Mouse (Mus musculus) spleen, adult 12 weeks (tissue): Measurements from ENCODE around the gene Gramd2.
"Not testable (repeated sequence)": the region's sequence is repeated elsewhere in the genome, so short reads cannot be mapped to it uniquely, and the experiment has no call there.

Experiments used
- DNase-seq: peaks from one replicate; pipeline ENCODE4 v3.0.0; 2022; ENCODE audit warnings: low spot score

Gramd2 gene

GRCm38 (mm10) chr9:59723096-59723657 lies 43.2 kb downstream of the Gramd2 start:
- DNase-seq, result peak; percentile 22

DNA sequence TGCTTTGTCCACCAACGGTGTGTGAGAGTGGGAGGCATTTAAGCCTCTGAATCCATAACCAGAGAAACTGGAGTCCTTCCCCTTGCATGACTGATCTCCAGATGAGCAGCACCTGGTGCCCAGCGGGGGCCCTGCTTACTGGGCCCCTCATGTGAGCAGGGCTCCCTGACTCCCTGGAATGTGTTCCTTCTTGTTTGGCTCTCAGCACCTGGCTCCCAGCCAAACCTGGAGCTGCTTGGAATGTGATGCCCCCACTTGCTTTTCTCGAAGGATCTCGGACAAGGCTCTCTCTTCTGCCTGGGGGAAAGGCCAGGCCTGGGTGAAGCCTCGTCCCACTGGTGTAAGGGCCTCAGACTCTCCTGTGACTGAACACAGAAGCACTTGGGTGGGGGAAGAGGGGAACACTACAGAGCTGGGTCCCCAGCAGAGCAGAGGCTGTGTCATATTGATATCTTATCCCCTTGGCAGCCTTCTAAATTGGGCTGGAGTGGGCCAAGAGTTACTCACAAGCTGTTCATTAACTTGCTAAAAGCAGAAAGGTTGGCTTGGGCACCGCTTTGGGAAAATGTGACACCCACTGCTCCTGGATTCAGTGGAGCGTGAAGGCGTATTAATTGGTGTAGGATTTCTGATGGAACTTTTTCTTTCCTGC lies 44.0 kb downstream of the Gramd2 start:
- no peak for DNase-seq

GRCm38 (mm10) chr9:59725515-59725914 lies 45.6 kb downstream of the Gramd2 start:
- no peak for DNase-seq

DNA sequence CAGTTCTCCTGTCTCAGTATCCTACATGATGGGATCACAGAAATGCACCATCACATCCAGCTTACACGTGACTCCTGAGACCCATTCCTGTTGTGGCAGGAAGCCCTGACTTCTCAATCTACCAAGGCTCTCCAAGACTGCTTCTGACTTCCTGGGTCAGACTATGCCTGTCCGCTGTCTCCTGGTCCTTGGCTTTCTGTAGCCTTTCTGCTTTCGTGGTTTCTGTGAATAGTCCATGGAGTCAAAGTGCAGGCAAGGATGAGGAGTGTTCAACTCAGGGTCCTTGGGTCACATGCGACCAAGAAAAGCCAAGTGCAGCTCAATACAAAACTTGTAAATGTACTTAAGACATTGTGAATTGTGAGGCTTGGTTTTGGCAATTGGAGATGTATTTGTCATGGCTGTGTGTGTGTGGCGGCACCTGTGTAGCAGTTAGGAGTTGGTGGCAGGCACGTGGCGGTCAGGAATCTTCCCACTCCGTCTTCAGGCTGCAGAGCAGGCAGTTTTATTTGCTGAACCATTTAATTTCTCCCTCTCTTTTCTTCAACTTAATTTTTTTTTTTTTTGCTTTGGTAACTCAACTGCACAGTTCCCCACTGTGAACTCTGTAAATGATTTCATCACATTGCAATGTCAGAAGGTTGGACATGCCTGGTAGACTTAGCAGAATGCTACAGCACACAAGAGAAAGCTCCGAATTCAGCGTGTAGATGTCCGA lies 47.8 kb downstream of the Gramd2 start:
- DNase-seq, result no peak

- DNase-seq, result no peak
These were observed 51.2 kb downstream of the Gramd2 start for GRCm38 (mm10) chr9:59731136-59731535.

DNA sequence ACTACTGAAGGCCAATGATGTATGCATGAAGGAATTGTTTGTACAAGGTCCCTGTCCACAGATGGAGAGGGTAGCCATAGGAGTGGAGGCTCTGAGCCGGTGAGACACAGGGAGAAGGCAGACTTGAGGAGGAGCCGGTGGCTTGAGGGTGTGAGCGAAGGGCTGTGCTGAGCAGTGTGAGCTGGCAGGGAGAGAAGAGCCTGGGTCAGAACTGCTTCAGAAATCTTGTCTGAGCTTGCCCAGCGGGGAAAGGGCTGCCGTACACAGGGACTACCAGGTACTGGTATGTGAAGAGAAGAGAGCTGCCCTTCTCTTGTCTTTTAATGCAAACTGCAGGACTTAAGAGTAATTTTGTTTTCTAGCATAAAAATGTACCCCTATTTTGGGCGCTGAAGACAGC lies 53.1 kb downstream of the Gramd2 start:
- DNase-seq, result no peak

GRCm38 (mm10) chr9:59735394-59735793 lies 55.5 kb downstream of the Gramd2 start:
- no peak for DNase-seq

- no peak for DNase-seq
These were observed 60.6 kb downstream of the Gramd2 start for GRCm38 (mm10) chr9:59740593-59740992.

DNA sequence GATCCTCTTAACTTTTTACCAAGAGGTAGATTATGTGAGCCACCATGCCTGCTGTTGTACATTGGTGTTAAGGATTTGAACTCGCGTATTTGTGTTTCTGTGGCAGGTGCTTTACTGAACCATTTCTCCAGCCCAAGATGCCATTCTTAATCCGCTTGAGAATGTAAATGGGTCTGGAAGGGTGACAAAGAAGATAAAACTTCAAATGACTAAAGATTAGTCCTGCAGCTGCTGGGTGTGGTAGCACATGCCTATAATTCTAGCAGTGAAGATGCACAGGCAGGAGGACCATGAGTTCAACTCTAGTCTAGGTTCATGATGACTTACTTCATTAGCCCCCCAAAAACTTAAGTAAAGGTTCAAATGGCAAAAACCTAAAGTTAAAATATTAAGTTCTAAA lies 64.0 kb downstream of the Gramd2 start:
- no peak for DNase-seq

- DNase-seq, result no peak
These were observed 68.4 kb downstream of the Gramd2 start for GRCm38 (mm10) chr9:59748387-59748786.

- DNase-seq, result no peak
These were observed 69.0 kb downstream of the Gramd2 start for GRCm38 (mm10) chr9:59748969-59749368.

- no peak for DNase-seq
These were observed 69.8 kb downstream of the Gramd2 start for GRCm38 (mm10) chr9:59749581-59750265.

DNA sequence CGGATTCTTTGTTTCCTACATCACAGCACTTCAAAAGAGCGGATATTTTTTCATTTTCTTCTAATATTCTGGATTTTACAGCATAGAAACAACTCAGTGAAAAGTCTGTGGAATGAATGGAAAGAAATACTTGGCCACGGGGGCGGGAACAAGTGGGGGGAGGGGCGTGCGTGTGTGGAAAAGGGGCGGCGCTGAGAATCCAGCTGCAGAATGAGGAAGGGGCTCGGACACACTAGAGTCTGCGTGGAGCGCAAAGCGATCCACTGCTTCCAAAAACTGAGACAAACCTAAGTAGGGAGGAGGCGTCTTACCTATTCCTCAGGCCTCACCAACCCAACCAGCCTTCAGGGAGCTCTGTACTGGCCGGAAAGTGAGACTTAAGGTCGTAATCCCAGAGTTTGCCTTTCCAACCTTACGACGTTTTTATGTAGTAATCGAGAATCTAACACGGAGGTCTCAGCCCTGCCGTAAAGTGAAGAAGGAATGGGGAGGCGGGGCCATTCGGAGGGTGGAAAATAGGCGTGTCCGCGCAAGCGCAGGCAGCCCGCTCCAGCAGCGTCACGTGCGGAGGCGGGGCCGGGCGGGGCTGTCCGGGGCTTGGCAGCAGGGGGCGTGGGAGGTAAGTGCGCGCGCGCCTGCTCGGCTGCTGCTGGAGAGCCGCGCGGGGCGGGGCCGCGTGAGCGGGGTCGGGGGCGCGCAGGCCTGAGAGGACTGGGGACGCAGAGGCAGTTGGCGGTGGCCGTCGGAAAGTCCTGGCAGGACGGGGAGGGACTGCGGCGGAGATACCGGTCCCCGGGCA lies 70.5 kb downstream of the Gramd2 start, which contains the start of the genes Senp8 and Myo9a:
Senp8 (minus strand) TSS at position 444 of the 799 bp plus-strand sequence.
Myo9a (plus strand) TSS at position 630 of the 799 bp plus-strand sequence.
- DNase-seq, result peak; percentile 100

DNA sequence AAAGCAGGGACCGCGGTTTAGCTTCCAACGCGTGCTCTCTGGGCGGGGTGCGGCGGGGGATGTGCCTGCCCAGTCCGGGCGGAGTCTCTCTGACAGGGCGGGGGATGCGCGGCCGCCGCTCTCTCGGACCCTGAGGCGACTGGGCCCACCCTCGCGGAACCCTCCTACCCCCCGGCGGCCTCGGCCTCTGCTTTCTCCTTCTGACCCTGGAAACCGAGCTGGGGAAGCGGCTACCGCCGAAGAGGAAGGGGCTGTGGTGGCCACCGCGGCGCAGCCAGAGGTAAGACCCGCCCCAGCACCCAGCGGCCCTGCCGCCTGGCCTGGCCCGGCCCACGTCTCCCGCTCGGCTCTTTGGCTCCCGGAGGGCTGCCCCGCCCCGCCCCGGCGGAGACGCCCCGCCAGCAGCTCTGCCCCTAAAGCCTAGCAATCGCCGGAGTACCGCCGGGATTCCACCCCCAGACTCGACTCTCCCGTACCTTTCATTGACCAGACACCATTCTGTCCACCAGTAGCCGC lies 71.2 kb downstream of the Gramd2 start:
- peak; percentile 92 for DNase-seq

DNA sequence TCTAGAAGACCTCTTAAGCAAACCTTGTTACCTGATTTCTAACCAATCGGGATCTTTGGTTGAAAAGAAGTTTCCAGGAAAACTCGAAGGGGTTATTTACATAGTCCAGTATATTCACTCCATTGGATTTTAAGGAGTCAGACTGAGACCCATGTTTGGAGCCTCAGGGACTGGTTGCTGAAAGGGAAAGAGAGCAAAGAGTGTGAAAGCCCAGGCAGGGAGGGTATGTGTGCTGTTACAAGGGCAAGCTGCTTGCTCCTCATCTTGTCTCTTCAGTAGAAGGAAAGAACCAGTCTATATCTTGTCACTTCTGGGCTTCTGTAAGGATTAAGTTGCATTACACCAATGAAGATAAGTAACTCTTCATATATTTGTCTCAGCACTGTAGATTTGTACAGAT lies 72.0 kb downstream of the Gramd2 start:
- no peak for DNase-seq

DNA sequence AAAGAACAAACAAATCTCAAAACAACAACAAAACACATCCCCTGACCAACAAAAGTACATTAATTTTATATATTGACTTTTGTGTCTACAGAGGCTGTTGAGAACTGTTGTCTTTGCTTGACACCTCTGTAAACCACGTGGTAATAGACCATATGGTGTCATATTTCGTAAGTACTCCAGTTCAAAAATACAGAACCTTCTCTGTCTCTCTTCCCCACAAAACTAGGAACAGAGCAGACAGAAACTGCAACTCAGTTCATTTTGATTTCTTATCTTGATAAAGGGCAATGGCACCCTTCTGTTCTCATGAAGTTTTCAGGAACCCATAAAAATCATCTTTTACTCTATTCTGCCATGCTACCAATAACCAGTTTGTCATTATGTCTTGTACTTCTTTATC lies 75.3 kb downstream of the Gramd2 start:
- no peak for DNase-seq

DNA sequence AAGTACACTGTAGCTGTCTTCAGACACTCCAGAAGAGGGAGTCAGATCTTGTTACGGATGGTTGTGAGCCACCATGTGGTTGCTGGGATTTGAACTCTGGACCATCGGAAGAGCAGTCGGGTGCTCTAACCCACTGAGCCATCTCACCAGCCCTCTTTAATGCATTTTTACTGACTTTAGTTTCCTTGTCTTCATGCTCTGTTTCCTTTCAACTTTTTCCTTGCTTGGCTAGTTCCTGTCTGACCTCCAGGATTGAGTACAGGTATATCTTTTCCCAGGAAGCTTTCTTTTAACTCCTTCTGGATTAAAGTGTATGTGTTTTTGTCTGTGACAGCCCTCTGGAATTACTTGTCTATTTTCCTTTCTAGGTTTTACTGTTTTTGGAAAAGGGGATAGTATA lies 77.1 kb downstream of the Gramd2 start:
- not testable (repeated sequence) for DNase-seq

DNA sequence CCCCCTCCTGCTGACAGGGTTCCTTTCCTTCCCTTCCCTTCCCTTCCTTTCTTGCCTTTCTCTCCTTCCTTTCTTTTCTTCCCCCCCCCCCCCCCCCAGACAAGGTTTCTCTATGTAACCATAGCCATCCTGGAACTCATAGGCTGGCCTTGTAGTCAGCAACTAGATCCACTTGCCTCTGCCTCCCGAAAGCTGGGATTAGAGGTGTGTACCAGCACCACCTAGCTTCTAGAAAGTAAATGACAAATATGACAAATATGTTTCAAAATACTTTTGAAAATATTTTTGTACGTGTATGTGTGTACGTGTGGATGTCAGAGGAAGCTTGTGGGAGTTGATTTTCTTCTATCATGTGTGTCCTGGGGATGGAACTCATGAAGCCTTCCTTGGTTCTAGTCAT lies 80.6 kb downstream of the Gramd2 start:
- no peak for DNase-seq

DNA sequence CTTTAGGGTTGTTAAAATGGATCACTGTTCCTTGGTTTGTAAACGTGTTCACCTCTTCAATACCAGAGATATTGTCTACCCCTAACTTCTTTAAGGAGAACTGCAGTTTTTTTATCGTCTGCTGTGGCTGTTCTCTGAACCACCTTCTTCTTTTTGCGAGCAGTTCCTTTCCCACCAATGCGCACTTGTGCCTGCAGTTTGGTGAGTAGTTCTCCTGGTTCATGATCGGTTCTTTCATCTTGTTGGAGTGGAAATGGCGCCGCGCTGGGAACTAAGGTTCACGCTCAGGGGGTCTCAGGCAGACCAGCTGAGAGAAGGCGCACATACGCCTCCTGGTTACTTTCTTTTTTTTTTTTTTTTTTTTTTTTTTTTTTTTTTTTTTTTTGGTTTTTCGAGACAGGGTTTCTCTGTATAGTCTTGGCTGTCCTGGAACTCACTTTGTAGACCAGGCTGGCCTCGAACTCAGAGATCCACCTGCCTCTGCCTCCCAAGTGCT lies 87.1 kb downstream of the Gramd2 start:
- DNase-seq, result not testable (repeated sequence)
